Mouse (Mus musculus) urinary bladder, postnatal 14 days (tissue): ENCODE results near the gene Tmem221.
A peak's percentile ranks its signal among the peaks of the same experiment; 100 is the strongest.

ENCODE experiments used
- DNase-seq: peaks from one replicate; pipeline ENCODE4 v3.0.0; 2021; ENCODE audit warnings: low spot score

Tmem221 gene

DNA sequence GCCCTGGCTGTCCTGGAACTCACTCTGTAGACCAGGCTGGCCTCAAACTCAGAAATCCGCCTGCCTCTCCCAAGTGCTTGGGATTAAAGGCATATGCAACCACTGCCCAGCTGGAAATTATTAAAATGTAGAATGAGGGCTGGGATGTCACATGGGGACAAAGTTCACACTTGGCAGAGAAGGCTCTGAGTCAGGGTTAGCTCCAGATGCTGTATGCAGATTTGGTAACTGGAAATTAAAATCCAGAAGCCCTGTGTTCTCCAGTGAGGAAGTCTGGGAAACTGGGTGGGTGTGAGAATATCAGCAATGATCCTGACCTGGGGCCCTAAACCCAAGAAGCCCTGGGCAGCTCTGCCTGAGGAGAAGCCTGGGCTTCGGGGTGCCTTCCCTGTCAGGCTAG lies 49.4 kb downstream of the Tmem221 start:
- DNase-seq, result no peak

DNA sequence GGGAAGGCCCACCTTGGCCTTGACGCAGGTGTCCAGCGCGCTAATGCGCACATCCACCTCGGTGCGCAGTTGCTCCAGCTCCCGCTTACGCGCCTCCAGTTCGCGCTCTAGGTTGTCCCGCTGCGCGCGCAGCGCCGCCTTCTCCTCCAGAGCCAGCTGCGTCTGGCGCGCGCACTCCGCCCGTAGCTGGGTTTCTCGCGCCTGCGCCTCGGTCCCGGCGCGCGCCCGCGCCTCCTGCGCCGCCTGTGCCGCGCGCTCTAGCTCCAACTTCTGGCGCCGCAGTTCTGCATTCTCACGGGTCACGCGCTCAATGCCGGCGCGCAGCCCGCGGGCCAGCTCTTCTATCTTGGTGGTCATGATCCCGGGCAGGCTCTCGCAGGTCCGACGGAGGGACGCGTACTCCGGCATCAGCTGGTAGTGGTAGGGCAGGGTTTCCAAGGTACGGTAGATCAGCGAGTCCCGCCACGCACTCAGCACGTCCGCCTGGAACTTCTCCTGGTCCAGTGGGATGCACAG lies 51.0 kb downstream of the Tmem221 start:
- peak; percentile 68 for DNase-seq

DNA sequence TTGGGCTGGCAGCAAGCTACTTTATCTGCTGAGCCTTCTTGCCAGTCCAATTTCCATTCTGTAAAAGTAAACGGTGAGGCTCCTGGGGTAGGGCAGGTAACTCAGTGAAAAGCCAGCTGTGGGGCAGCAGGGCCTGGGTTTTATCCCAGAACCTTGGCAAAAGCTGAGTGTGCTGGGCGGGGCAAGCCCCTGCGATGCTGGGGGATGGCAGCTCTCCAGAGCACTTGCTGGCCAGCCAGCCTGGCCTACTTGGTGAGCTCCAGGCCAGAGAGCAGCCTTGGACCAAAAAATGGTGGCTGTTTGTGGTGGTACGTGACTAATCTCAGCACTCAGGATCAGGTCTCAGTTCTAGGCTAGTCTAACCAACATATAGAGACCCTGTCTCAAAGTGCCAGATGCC lies 52.7 kb downstream of the Tmem221 start:
- DNase-seq, result no peak

DNA sequence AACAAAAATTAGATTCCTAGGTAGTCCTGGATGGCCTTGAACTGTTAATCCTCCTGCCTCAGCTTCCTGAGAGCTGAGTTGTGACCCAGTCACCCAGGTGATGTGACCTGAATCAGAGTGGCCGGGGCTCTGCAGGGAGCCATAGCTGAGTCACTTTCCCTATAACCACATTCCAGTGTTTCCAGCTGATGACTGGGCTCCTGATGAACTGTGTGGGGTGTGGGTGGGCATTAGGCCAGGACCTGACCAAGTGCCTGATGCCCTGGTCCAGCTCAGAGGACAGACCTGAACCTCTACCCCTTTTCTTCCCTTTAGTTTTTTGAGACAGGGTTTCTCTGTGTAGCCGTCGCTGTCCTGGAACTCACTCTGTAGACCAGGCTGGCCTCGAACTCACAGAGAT lies 53.3 kb downstream of the Tmem221 start:
- DNase-seq, result no peak

DNA sequence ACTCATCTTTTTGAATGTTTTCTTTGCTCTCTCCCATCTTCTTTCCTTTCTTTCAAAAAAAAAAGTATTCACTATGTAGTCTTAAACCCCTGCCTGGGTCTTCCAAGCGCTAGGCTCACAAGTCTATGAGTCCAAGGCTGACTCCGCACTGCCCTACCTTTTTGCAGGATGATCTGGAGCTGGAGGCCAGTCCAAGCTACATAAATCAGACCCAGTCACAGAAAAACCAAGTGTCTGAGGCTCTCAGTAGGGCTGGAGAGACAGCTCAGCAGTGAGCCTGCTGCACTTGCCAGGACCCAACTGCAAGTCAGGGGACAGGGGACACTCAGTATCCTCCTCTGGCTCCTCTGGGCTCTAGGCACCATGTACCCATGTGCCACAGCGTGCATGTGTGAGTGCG lies 54.3 kb downstream of the Tmem221 start:
- DNase-seq, result no peak
